Mouse (Mus musculus) heart, postnatal 25 days (tissue): Measurements from ENCODE around the gene Meis2. TPM values are rescaled to one million over a fixed set of nuclear protein-coding genes. Genes with fewer than 3 reads are reported as not detected.

ENCODE experiments used
- DNase-seq: peaks from one replicate; pipeline ENCODE4 v3.0.0; 2022; ENCODE audit warnings: low spot score
- intact Hi-C: fragments of 180-260 bp; cut with DNase I; formaldehyde crosslinking; loops from one replicate; pipeline ENCODE4 v1.15.1; 2025
- total RNA-seq, 2 experiments: library from RNA; stranded (reverse); gene quantifications; 2 replicates each; pipeline ENCODE4 v1.2.3; 2021

Gene Meis2
- total RNA-seq, 2 experiments from 2014 or later: 22.3 to 23.0 TPM

GRCm38 (mm10) chr2:115921687-115922086 lies 144.0 kb downstream of the Meis2 start:
- intact Hi-C loops: no loop called here
- no peak for DNase-seq

GRCm38 (mm10) chr2:115920336-115920951 lies 145.2 kb downstream of the Meis2 start:
- DNase-seq: no peak
- intact Hi-C loops: no loop called here

GRCm38 (mm10) chr2:115919141-115920071 lies 146.2 kb downstream of the Meis2 start:
- no peak for DNase-seq
- intact Hi-C loops: no loop called here

GRCm38 (mm10) chr2:115918561-115918960 lies 147.1 kb downstream of the Meis2 start:
- intact Hi-C loops: no loop called here
- DNase-seq: no peak

- intact Hi-C loops: no loop called here
- DNase-seq: no peak
These were observed 151.1 kb downstream of the Meis2 start for GRCm38 (mm10) chr2:115914539-115914938.

- intact Hi-C loops: no loop called here
These were observed 152.6 kb downstream of the Meis2 start for GRCm38 (mm10) chr2:115912948-115913529.

GRCm38 (mm10) chr2:115911913-115912642 lies 153.6 kb downstream of the Meis2 start:
- intact Hi-C loops: no loop called here
- no peak for DNase-seq

More at GRCm38 (mm10) chr2:115912948-115913529, 152.6 kb downstream of the Meis2 start:
- no peak for DNase-seq

GRCm38 (mm10) chr2:115910217-115910616 lies 155.4 kb downstream of the Meis2 start:
- intact Hi-C loops: no loop called here
- DNase-seq: no peak

GRCm38 (mm10) chr2:115901007-115901406 lies 164.6 kb downstream of the Meis2 start:
- DNase-seq: no peak
- intact Hi-C loops: no loop called here

- DNase-seq: no peak
- intact Hi-C loops: no loop called here
These were observed 168.1 kb downstream of the Meis2 start for GRCm38 (mm10) chr2:115897559-115897958.

- intact Hi-C loops: no loop called here
- no peak for DNase-seq
These were observed 168.6 kb downstream of the Meis2 start for GRCm38 (mm10) chr2:115897001-115897400.

- no peak for DNase-seq
- intact Hi-C loops: no loop called here
These were observed 169.9 kb downstream of the Meis2 start for GRCm38 (mm10) chr2:115895717-115896116.

- intact Hi-C loops: no loop called here
- DNase-seq: no peak
These were observed 170.4 kb downstream of the Meis2 start for GRCm38 (mm10) chr2:115895256-115895655.

- intact Hi-C loops: no loop called here
These were observed 172.5 kb downstream of the Meis2 start for GRCm38 (mm10) chr2:115893113-115893512.

GRCm38 (mm10) chr2:115890715-115891114 lies 174.9 kb downstream of the Meis2 start:
- no peak for DNase-seq
- intact Hi-C loops: no loop called here

More at GRCm38 (mm10) chr2:115893113-115893512, 172.5 kb downstream of the Meis2 start:
- no peak for DNase-seq

GRCm38 (mm10) chr2:115890030-115890429 lies 175.6 kb downstream of the Meis2 start:
- intact Hi-C loops: no loop called here

GRCm38 (mm10) chr2:115889212-115889611 lies 176.4 kb downstream of the Meis2 start:
- intact Hi-C loops: no loop called here
- no peak for DNase-seq

More at GRCm38 (mm10) chr2:115890030-115890429, 175.6 kb downstream of the Meis2 start:
- DNase-seq: no peak

GRCm38 (mm10) chr2:115888336-115889077 lies 177.1 kb downstream of the Meis2 start:
- intact Hi-C loops: no loop called here
- DNase-seq: no peak

GRCm38 (mm10) chr2:115887631-115888030 lies 178.0 kb downstream of the Meis2 start:
- intact Hi-C loops: no loop called here
- no peak for DNase-seq
